Mouse (Mus musculus): ENCODE results near the gene Tab2. TPM values are rescaled to one million over a fixed set of nuclear protein-coding genes. Genes with fewer than 3 reads are reported as not detected.

Gene Tab2
- total and polyA plus RNA-seq, 3 experiments, result 13.7 to 43.5 (median 30.4) TPM

DNA sequence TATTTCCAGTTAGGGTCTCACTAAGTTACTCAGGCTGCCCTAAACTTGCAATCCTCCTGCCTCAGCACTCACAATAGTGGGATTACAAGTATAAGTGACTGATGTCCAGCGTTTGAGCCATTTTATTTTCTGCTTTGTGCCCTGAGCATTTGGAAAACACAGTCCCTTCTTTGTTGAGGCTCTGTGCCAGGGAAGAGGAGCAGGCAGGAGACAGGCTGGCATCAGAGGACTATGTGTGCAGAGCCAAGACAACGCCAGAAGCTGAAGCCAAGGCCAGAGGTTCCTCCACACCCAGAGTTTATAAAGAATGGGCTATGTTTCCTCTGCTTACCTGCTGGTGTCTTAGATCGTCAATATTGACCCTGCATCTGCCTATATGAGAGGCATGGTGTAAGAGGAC is 91.2 kb downstream of the Tab2 start:
- DNase-seq (ENCODE audit: extremely low read depth), result no peak
- H3K4me2 ChIP-seq (ENCODE audit: insufficient read depth, low read depth, poor library complexity, severe bottlenecking), result no peak overlapping the region
- H3K27me3 ChIP-seq (replicated peaks), result no peaks in the 10 kb centered on the region
- no peak overlapping the region for H3K27ac ChIP-seq (ENCODE audit: insufficient read depth, low read depth)
- TF ChIP-seq MYC (IDR thresholded peaks at IDR 0.05; ENCODE audit: low read depth, low read length) (no peak), POLR2AphosphoS2 (IDR thresholded peaks at IDR 0.05; ENCODE audit: low read depth, low read length) (no peak), HCFC1 (IDR thresholded peaks at IDR 0.05; ENCODE audit: low read depth, low read length) (no peak), UBTF (IDR thresholded peaks at IDR 0.05; ENCODE audit: low read depth, low read length) (no peak), MAZ (IDR thresholded peaks at IDR 0.05; ENCODE audit: low read depth, low read length) (no peak), RAD21 (IDR thresholded peaks at IDR 0.05; ENCODE audit: low read depth, low read length) (no peak), ELF1 (IDR thresholded peaks at IDR 0.05; ENCODE audit: low read depth, low read length) (no peak), EP300 (IDR thresholded peaks at IDR 0.05; ENCODE audit: low read length) (no peak), RCOR1 (conservative IDR thresholded peaks at IDR 0.05; ENCODE audit: low read depth, low read length) (no peak)
- H3K36me3 ChIP-seq (replicated peaks in 1 of 2; ENCODE audit: control insufficient read depth in 1 of 2, insufficient read depth in 1 of 2, low read length in 1 of 2), result peaks cover 59 to 96% of the 10 kb centered on the region in 2 experiments
- in situ Hi-C loops (cut with MboI; ENCODE audit: low pct_ligation_motif_present, low pct_unique_long_range_greater_than_20kb, low sequenced_read_pairs) (no loop called here), dilution Hi-C loops (cut with MboI; ENCODE audit: extremely low pct_ligation_motif_present, extremely low pct_unique_long_range_greater_than_20kb, low sequenced_read_pairs) (no loop called here)
- H3K4me1 ChIP-seq (ENCODE audit: control insufficient read depth in 1 of 2, insufficient read depth in 2 of 2), result peaks cover 0 to 9% of the 10 kb centered on the region in 2 experiments; a peak in 1 of 4 replicates
- no peak overlapping the region for H3K9ac ChIP-seq (ENCODE audit: insufficient read depth, low read depth)
- no peak overlapping the region for H3K4me3 ChIP-seq (replicated peaks in 1 of 3; ENCODE audit: low read depth in 2 of 3, low read length in 2 of 3, poor library complexity in 1 of 3)
- H3K79me2 ChIP-seq (replicated peaks; ENCODE audit: control insufficient read depth, extremely low read depth, insufficient read depth, poor library complexity, severe bottlenecking), result no peaks in the 10 kb centered on the region
- peaks cover 24% of the 10 kb centered on the region for H3K9me3 ChIP-seq (replicated peaks; ENCODE audit: low read length)

DNA sequence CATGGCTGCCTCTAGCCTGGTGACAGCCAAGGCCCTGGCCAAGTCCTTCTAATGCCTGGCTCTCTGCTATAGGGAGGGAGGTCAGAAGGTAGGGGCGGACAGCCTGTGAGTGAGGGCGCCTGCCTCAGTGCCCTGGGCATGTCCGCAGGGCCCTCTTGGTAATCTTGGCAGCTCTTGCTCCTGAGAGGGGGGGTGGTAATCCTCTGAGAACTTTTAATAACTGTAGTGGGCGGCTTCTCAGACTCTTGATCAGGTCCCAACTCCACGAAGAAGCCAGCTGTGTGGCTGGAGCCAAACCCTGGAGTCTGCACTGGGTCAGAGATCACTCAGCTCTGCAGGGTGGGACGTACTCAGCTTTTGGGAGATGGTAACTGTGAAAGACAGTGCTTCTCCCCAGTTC is 91.8 kb downstream of the Tab2 start:
- H3K9me3 ChIP-seq (replicated peaks; ENCODE audit: low read length), result peaks cover 24% of the 10 kb centered on the region
- H3K27ac ChIP-seq (ENCODE audit: insufficient read depth, low read depth), result no peak overlapping the region
- H3K36me3 ChIP-seq (replicated peaks in 1 of 2; ENCODE audit: control insufficient read depth in 1 of 2, insufficient read depth in 1 of 2, low read length in 1 of 2), result peaks cover 55 to 94% of the 10 kb centered on the region in 2 experiments
- no peaks in the 10 kb centered on the region; the same call in 1 of the 2 replicates for H3K79me2 ChIP-seq (replicated peaks; ENCODE audit: control insufficient read depth, extremely low read depth, insufficient read depth, poor library complexity, severe bottlenecking)
- no peak overlapping the region for H3K4me2 ChIP-seq (ENCODE audit: insufficient read depth, low read depth, poor library complexity, severe bottlenecking)
- no peaks in the 10 kb centered on the region for H3K27me3 ChIP-seq (replicated peaks)
- no peak overlapping the region for H3K4me3 ChIP-seq (replicated peaks in 1 of 3; ENCODE audit: low read depth in 2 of 3, low read length in 2 of 3, poor library complexity in 1 of 3)
- no peak for DNase-seq (ENCODE audit: extremely low read depth)
- peaks cover 0 to 9% of the 10 kb centered on the region in 2 experiments; a peak in 1 of 4 replicates for H3K4me1 ChIP-seq (ENCODE audit: control insufficient read depth in 1 of 2, insufficient read depth in 2 of 2)
- no peak overlapping the region for H3K9ac ChIP-seq (ENCODE audit: insufficient read depth, low read depth)
- in situ Hi-C loops (cut with MboI; ENCODE audit: low pct_ligation_motif_present, low pct_unique_long_range_greater_than_20kb, low sequenced_read_pairs) (no loop called here), dilution Hi-C loops (cut with MboI; ENCODE audit: extremely low pct_ligation_motif_present, extremely low pct_unique_long_range_greater_than_20kb, low sequenced_read_pairs) (no loop called here)
- TF ChIP-seq ELF1 (IDR thresholded peaks at IDR 0.05; ENCODE audit: low read depth, low read length), result no peak
- TF ChIP-seq ZC3H11A (IDR thresholded peaks at IDR 0.05; ENCODE audit: low read depth, low read length), result no peak
- no peak for TF ChIP-seq SMC3 (IDR thresholded peaks at IDR 0.05; ENCODE audit: low read depth, low read length)
- no peak for TF ChIP-seq USF1 (IDR thresholded peaks at IDR 0.05; ENCODE audit: low read depth, low read length)
- TF ChIP-seq RCOR1 (conservative IDR thresholded peaks at IDR 0.05; ENCODE audit: low read depth, low read length), result no peak
- TF ChIP-seq MYC (IDR thresholded peaks at IDR 0.05; ENCODE audit: low read depth, low read length), result no peak
- no peak for TF ChIP-seq CHD1 (IDR thresholded peaks at IDR 0.05; ENCODE audit: low read depth, low read length)
- no peak for TF ChIP-seq SIN3A (IDR thresholded peaks at IDR 0.05; ENCODE audit: low read length)
- no peak for TF ChIP-seq IRF4 (IDR thresholded peaks at IDR 0.05; ENCODE audit: low read depth, low read length)
- no peak for TF ChIP-seq MAZ (IDR thresholded peaks at IDR 0.05; ENCODE audit: low read depth, low read length)
- no peak for TF ChIP-seq USF2 (conservative IDR thresholded peaks at IDR 0.05; ENCODE audit: low read depth, low read length)
- no peak for TF ChIP-seq KAT2A (IDR thresholded peaks at IDR 0.05; ENCODE audit: insufficient replicate concordance, low read length)
- no peak for TF ChIP-seq JUND (conservative IDR thresholded peaks at IDR 0.05; ENCODE audit: low read depth, low read length)
- no peak for TF ChIP-seq MEF2A (IDR thresholded peaks at IDR 0.05; ENCODE audit: borderline replicate concordance, low read depth, low read length)
- TF ChIP-seq HCFC1 (IDR thresholded peaks at IDR 0.05; ENCODE audit: low read depth, low read length), result no peak
- no peak for TF ChIP-seq ZNF384 (IDR thresholded peaks at IDR 0.05; ENCODE audit: low read depth, low read length)
